Comparison of ENCODE assay signal across 27 mouse cellular contexts in the genomic region with DNA sequence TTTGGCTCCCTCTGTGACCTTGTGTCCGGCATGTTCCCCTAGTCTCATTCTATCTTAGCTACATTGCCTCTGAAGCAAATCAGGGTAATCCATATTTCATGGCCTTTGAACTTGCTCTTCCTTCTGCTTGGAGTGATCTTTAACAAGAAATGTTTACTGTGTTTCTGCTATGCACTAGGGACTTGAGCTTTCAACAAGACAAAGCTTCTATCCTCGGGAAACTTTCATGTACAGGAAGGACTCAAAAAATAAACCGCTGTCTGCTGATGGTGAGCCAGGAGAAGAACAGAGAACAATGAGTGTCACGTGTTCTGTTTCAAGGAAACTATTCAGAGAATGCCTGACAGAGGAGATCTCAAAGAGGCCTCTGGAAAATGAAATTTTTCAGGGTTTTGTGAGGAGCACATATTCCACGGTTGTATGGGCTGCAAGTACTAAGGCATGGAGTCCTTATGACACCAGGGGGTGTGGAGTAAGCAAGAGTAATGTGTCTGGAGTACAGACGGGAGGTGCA.
DNase-seq lines count a peak whose midpoint lies in the region; ATAC-seq and TF ChIP-seq lines count a peak whose summit lies in the region.
"Had no signal": no experiment of that assay in that cellular context is flagged by ENCODE, and none has a peak within 500 bp of the region (broad histone marks: within the 10 kb centered on the region; RNA-seq: fewer than 3 reads in every experiment).

No protein-coding gene starts in this region.

- TF ChIP-seq CTCF in embryonic fibroblast, embryonic 13.5 days (IDR thresholded peaks at IDR 0.05; ENCODE audit: borderline replicate concordance, insufficient read depth, low read length): no peak

- H3K4me1 ChIP-seq in heart, embryonic 12.5 days (replicated peaks): 0 out of 2 replicates have a peak, but pooled peaks cover 5% of the 10 kb centered on the region
- H3K4me1 ChIP-seq in kidney, embryonic 14.5 days (ENCODE audit: control insufficient read depth, insufficient read depth, low read length): no peaks in the 10 kb centered on the region
- H3K4me1 ChIP-seq in embryonic fibroblast, embryonic 13.5 days (ENCODE audit: control insufficient read depth, insufficient read depth, low read length): no peaks in the 10 kb centered on the region
- H3K4me1 ChIP-seq: embryonic facial prominence, embryonic 13.5 days; hindbrain, embryonic 13.5 days; liver, embryonic 15.5 days; midbrain, embryonic 10.5 days; neural tube, embryonic 15.5 days had no signal

- no peaks in the 10 kb centered on the region for H3K27me3 ChIP-seq in heart, embryonic 12.5 days (replicated peaks)
- no peaks in the 10 kb centered on the region for H3K27me3 ChIP-seq in kidney, embryonic 14.5 days (ENCODE audit: control insufficient read depth, insufficient read depth, low read length)
- H3K27me3 ChIP-seq: embryonic facial prominence, embryonic 13.5 days; forebrain, embryonic 15.5 days; hindbrain, embryonic 13.5 days; liver, embryonic 15.5 days; neural tube, embryonic 15.5 days; Patski had no signal

- H3K4me2 ChIP-seq in heart, embryonic 12.5 days: no peak overlapping the region
- H3K4me2 ChIP-seq in kidney, embryonic 14.5 days (replicated peaks; ENCODE audit: low read depth, low read length): no peak overlapping the region
- H3K4me2 ChIP-seq: embryonic facial prominence, embryonic 13.5 days; forebrain, embryonic 15.5 days; hindbrain, embryonic 13.5 days; liver, embryonic 15.5 days; neural tube, embryonic 15.5 days had no signal

- TF ChIP-seq POLR2A in embryonic fibroblast, embryonic 13.5 days (IDR thresholded peaks at IDR 0.05; ENCODE audit: low read depth, low read length): no peak

- no peaks in the 10 kb centered on the region for H3K9me3 ChIP-seq in heart, embryonic 12.5 days (replicated peaks)
- H3K9me3 ChIP-seq in kidney, embryonic 14.5 days (ENCODE audit: control insufficient read depth, low read length): no peaks in the 10 kb centered on the region
- H3K9me3 ChIP-seq: embryonic facial prominence, embryonic 13.5 days; forebrain, embryonic 15.5 days; hindbrain, embryonic 13.5 days; liver, embryonic 15.5 days; midbrain, embryonic 10.5 days; neural tube, embryonic 15.5 days had no signal

- intact Hi-C loops in heart, postnatal 25 days (cut with DNase I): no loop called here

- no peak overlapping the region for H3K4me3 ChIP-seq in heart, embryonic 12.5 days
- H3K4me3 ChIP-seq in kidney, embryonic 14.5 days (ENCODE audit: low read length): no peak overlapping the region
- no peak overlapping the region for H3K4me3 ChIP-seq in embryonic fibroblast, embryonic 13.5 days (ENCODE audit: insufficient read depth, low read length)
- H3K4me3 ChIP-seq: embryonic facial prominence, embryonic 13.5 days; forebrain, embryonic 15.5 days; hindbrain, embryonic 13.5 days; liver, embryonic 15.5 days; midbrain, embryonic 10.5 days; neural tube, embryonic 15.5 days had no signal

- DNase-seq in heart, postnatal 25 days (ENCODE audit: low spot score): no peak
- peak; percentile 8 for DNase-seq in kidney, postnatal 14 days
- DNase-seq in Muller cell, postnatal 12 days (ENCODE audit: inconsistent ontology term): peak; percentile 54
- no peak for DNase-seq in adipocyte (ENCODE audit: low spot score)
- DNase-seq in urinary bladder, adult 2 months (ENCODE audit: low spot score): no peak
- DNase-seq: adrenal gland, adult 8-10 months; cerebellum, adult 11-12 months; gastrocnemius, postnatal 14 days; heart, postnatal 14 days; kidney, adult 9 months; layer of hippocampus, adult 9-11 months; liver; right cerebral cortex, adult 18-20 months; thymus, adult 18-20 months; thymus, postnatal 36 days had no signal

- no peaks in the 10 kb centered on the region for H3K36me3 ChIP-seq in heart, embryonic 12.5 days
- no peaks in the 10 kb centered on the region for H3K36me3 ChIP-seq in kidney, embryonic 14.5 days (ENCODE audit: control insufficient read depth, insufficient read depth, low read length)
- H3K36me3 ChIP-seq: embryonic facial prominence, embryonic 13.5 days; forebrain, embryonic 15.5 days; hindbrain, embryonic 13.5 days; liver, embryonic 15.5 days; midbrain, embryonic 10.5 days; neural tube, embryonic 15.5 days had no signal

- ATAC-seq in heart, embryonic 12.5 days (ENCODE audit: insufficient number of reproducible peaks, low FRiP score): peak; percentile 45; the same call in 1 of the 2 replicates
- ATAC-seq in kidney, embryonic 14.5 days (ENCODE audit: low FRiP score, low TSS enrichment): no peak
- ATAC-seq: forebrain, embryonic 15.5 days; inflammation-experienced regulatory T-cells, adult 6 months; Patski had no signal

- no peak overlapping the region for H3K9ac ChIP-seq in heart, embryonic 12.5 days
- H3K9ac ChIP-seq in kidney, embryonic 14.5 days (ENCODE audit: low read depth, low read length): no peak overlapping the region
- H3K9ac ChIP-seq: embryonic facial prominence, embryonic 13.5 days; forebrain, embryonic 15.5 days; hindbrain, embryonic 13.5 days; liver, embryonic 15.5 days; neural tube, embryonic 15.5 days had no signal

- H3K27ac ChIP-seq in heart, embryonic 12.5 days (ENCODE audit: poor library complexity, severe bottlenecking): no peak overlapping the region
- H3K27ac ChIP-seq in kidney, embryonic 14.5 days (ENCODE audit: low read depth, low read length): no peak overlapping the region
- H3K27ac ChIP-seq in embryonic fibroblast, embryonic 13.5 days (ENCODE audit: insufficient read depth, low read length): peak overlapping the region; percentile 40; the same call in 1 of the 2 replicates
- H3K27ac ChIP-seq: embryonic facial prominence, embryonic 13.5 days; forebrain, embryonic 15.5 days; hindbrain, embryonic 13.5 days; liver, embryonic 15.5 days; macrophage; midbrain, embryonic 10.5 days; neural tube, embryonic 15.5 days had no signal

- 49% methylated on average over 6 of the region's 6 CpGs for WGBS in heart, embryonic 12.5 days
- WGBS in kidney, embryonic 14.5 days: 73% methylated on average over 6 of the region's 6 CpGs

Comparison
In these comparisons a context has a peak if more than half of its experiments do, and no peak if none do; other contexts are left out.
1. DNase-seq: peak in kidney, postnatal 14 days (single experiment) and Muller cell, postnatal 12 days (single experiment); none in heart, postnatal 25 days (single experiment), adipocyte (single experiment) and urinary bladder, adult 2 months (single experiment).